Mouse (Mus musculus) E14TG2a.4 (cell line): ENCODE data around the gene Zfp90.
"Not testable (repeated sequence)": the region's sequence is repeated elsewhere in the genome, so short reads cannot be mapped to it uniquely, and the experiment has no call there.

Source experiments
- H3K27me3 ChIP-seq: 2 replicates; pipeline ENCODE4 v1.6.1; 2014; ENCODE audit warnings: low read length, control low read depth; ENCODE audit not compliant: insufficient read depth
- H3K36me3 ChIP-seq: 2 replicates; pipeline ENCODE4 v1.6.1; 2014; ENCODE audit warnings: low read length, control low read depth; ENCODE audit not compliant: insufficient read depth
- H3K4me1 ChIP-seq: replicated peaks from 2 replicates; pipeline ENCODE4 v1.6.1; 2014; ENCODE audit warnings: low read depth, low read length, control low read depth
- H3K4me3 ChIP-seq: replicated peaks from 2 replicates; pipeline ENCODE4 v1.5.1; 2014; ENCODE audit warnings: mild to moderate bottlenecking, low read length
- H3K9me3 ChIP-seq: 2 replicates; pipeline ENCODE4 v1.6.1; 2014; ENCODE audit warnings: low read length, control low read depth
- CTCF ChIP-seq: conservative IDR thresholded peaks from 2 replicates; pipeline ENCODE4 v1.5.1; 2014; ENCODE audit warnings: low read length
- NANOG ChIP-seq: IDR thresholded peaks from 2 replicates; pipeline ENCODE4 v1.6.1; 2014; ENCODE audit warnings: borderline replicate concordance, low read length, mixed read lengths
- POU5F1 ChIP-seq: IDR thresholded peaks from 2 replicates; pipeline ENCODE4 v1.6.1; 2014; ENCODE audit warnings: low read length, borderline replicate concordance

Zfp90 gene

DNA sequence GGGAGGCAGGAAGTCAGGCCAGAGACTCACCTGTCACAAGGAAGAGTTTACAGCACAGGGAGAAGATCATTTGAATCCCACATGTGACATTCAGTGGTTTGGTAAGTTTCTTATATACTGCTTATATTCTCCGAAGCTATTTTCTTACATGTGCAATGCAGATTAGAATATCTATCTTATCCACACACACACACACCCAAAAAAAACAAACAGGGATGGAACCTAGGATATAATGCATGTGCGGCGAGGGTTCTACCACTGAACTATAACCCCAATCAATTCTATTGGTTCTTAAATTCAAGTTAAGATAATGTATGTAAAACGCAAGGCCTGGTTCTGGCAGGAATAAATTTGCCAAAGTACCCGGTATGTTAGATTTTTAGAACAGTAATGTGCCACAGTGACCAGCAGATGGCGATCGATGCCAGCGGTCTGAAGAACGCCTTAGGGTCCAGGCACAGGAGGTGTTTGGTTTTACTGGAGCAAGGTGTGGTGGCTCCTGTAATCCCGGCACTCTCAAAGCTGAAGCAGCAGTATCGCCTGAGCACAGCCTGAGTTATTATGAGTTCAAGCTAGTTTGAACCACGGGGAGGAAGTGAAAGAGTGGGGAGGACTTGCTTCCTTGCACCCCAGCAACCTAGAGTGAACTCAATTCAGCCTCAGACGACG lies 3.2 kb upstream of the Zfp90 start:
- H3K27me3 ChIP-seq, result peaks cover 24% of the 10 kb centered on the region
- H3K4me1 ChIP-seq, result peaks cover 23% of the 10 kb centered on the region
- H3K9me3 ChIP-seq, result no peaks in the 10 kb centered on the region
- no peaks in the 10 kb centered on the region for H3K36me3 ChIP-seq
- peak overlapping the region; percentile 37; the same call in 1 of the 2 replicates for H3K4me3 ChIP-seq
- TF ChIP-seq CTCF, result peak; percentile 74
- TF ChIP-seq POU5F1, result no peak
- no peak for TF ChIP-seq NANOG

GRCm38 (mm10) chr8:106417692-106418091 lies 2.6 kb downstream of the Zfp90 start:
- H3K4me1 ChIP-seq, result peaks cover 23% of the 10 kb centered on the region
- TF ChIP-seq POU5F1 (no peak), CTCF (no peak), NANOG (no peak)
- H3K36me3 ChIP-seq, result peaks cover 26% of the 10 kb centered on the region
- H3K4me3 ChIP-seq, result no peak overlapping the region
- H3K27me3 ChIP-seq, result peaks cover 5% of the 10 kb centered on the region
- no peaks in the 10 kb centered on the region for H3K9me3 ChIP-seq

DNA sequence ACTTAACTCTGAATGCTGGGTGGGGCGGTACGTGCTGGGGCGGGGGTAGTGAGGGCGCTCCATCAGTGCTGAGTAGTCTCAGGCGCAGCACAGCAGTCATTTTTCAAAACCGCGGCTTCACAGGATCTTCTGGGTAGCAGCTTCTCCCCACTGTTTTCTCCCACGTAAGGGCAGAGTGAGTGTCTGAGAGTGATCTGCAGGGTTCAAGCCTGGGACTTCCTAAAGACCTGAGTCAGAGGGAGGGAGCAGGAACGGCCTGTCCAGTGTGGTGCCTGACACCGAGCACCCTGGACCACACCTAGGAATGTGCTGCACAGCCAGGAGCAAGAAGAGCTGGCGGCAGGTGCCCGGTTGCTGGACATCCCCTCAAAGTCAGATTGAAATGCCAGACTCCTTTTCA lies 16.0 kb downstream of the Zfp90 start:
- TF ChIP-seq NANOG, result no peak
- no peak for TF ChIP-seq CTCF
- no peak for TF ChIP-seq POU5F1
- H3K36me3 ChIP-seq, result no peaks in the 10 kb centered on the region
- H3K27me3 ChIP-seq, result peaks cover 16% of the 10 kb centered on the region
- H3K4me3 ChIP-seq, result peak overlapping the region; percentile 65
- H3K4me1 ChIP-seq, result peaks cover 43% of the 10 kb centered on the region
- H3K9me3 ChIP-seq, result no peaks in the 10 kb centered on the region

- peak; percentile 19 for TF ChIP-seq CTCF
- not testable (repeated sequence) for H3K36me3 ChIP-seq, H3K9me3 ChIP-seq, H3K4me3 ChIP-seq
- peaks cover 16% of the 10 kb centered on the region for H3K27me3 ChIP-seq
- peaks cover 43% of the 10 kb centered on the region for H3K4me1 ChIP-seq
Observed at GRCm38 (mm10) chr8:106431952-106432351, 16.8 kb downstream of the Zfp90 start.

DNA sequence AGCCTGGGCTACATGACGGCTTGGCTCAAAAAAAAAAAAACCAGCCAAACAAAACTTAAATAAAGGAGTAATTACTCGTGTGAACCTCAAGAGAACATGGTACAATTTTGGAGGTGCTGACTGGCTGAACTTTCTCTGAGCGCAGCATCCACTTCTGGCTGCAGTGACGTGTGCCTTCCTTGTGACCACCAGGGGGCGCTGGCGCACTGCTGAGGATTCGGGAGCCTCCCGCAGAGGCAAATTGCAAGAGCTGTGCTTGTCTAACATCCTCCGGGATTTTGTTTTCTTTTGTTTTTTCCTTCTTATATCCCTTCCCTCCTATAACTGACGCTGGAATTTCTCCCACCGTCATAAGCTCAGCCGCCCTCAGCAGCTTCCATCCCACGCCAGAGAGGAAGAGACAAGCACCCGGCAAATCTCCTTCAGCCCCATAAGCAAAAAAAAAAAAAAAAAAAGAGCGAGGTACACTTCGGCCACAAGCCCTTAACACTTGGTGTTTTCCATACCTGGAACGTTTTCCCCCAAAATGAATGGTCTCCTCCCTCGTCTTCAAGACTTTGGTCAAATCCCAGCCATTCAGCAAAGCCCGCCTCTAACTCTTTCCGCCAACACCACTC lies 17.9 kb downstream of the Zfp90 start:
- H3K36me3 ChIP-seq, result no peaks in the 10 kb centered on the region
- TF ChIP-seq NANOG, result no peak
- peak; percentile 92 for TF ChIP-seq CTCF
- no peaks in the 10 kb centered on the region for H3K9me3 ChIP-seq
- no peak overlapping the region for H3K4me3 ChIP-seq
- peaks cover 43% of the 10 kb centered on the region for H3K4me1 ChIP-seq
- peaks cover 16% of the 10 kb centered on the region for H3K27me3 ChIP-seq

DNA sequence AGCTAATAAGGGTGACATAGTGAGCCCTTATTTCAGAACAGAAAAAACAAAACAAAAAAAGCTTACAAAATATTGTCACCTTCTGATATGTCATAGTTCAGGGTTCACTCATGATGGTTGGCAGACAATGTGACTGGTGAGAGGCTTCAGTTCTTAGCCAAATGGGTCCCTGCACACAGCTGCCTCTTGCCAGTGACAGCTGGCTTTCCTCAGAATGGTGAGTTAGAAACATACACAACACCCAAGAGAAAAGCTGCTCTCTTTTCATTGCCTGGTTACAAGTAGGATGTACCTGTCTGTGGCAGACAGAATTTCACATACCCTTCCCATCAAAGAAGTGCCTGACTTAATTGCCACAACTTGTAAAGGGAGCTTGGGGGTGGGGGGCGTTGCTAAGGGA lies 18.5 kb downstream of the Zfp90 start:
- Histone ChIP-seq H3K4me3 (no peak overlapping the region), H3K4me1 (peaks cover 43% of the 10 kb centered on the region), H3K9me3 (no peaks in the 10 kb centered on the region), H3K36me3 (no peaks in the 10 kb centered on the region), H3K27me3 (peaks cover 16% of the 10 kb centered on the region)
- TF ChIP-seq NANOG (no peak), CTCF (no peak), POU5F1 (no peak)

DNA sequence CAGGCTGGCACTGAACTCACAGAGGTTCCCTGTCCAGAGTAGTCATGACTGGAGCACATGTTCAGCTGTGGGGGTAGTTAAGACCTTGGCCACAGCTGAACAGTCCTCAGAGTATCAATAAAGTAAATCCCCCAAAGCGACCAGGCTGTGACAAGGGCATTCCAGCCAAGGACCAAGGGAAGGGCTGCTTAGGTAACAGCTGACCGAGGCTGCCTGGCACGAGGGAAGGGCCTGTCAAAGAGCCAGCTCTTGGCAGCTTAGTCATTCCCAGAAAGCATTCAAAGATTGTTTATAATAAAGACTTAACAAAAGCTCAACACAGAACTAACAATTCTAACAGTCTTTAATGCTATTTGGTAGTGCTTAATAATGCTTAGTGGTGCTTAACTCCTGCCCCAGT lies 22.7 kb downstream of the Zfp90 start:
- no peak for TF ChIP-seq POU5F1
- no peak for TF ChIP-seq CTCF
- no peak for TF ChIP-seq NANOG
- no peak overlapping the region for H3K4me3 ChIP-seq

DNA sequence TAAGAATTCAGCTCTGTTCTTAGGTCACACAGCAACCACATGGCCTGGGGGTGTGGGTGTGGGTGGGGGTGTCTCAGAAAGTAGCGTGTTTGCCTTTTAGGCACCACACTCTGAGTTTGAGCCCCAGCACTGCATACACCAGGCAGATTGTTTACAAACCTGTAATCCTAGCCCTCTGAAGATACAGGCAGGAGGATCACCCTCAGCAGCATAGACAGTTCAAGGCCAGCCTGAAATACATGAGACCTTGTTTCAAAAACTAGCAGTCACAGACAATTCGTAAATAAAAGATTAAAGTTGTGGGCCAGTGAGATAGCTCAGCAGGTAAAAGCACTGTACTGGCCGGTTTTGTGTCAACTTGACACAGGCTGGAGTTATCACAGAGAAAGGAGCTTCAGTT lies 25.0 kb downstream of the Zfp90 start:
- H3K4me1 ChIP-seq, result no peaks in the 10 kb centered on the region
- no peaks in the 10 kb centered on the region for H3K27me3 ChIP-seq
- H3K9me3 ChIP-seq, result peaks cover 42% of the 10 kb centered on the region
- H3K36me3 ChIP-seq, result no peaks in the 10 kb centered on the region
- H3K4me3 ChIP-seq, result no peak overlapping the region
- TF ChIP-seq NANOG (no peak), POU5F1 (no peak), CTCF (no peak)

More for the DNA sequence above, 22.7 kb downstream of the Zfp90 start:
- Histone ChIP-seq H3K4me1 (peaks cover 16% of the 10 kb centered on the region), H3K36me3 (no peaks in the 10 kb centered on the region), H3K27me3 (no peaks in the 10 kb centered on the region), H3K9me3 (peaks cover 32% of the 10 kb centered on the region)

DNA sequence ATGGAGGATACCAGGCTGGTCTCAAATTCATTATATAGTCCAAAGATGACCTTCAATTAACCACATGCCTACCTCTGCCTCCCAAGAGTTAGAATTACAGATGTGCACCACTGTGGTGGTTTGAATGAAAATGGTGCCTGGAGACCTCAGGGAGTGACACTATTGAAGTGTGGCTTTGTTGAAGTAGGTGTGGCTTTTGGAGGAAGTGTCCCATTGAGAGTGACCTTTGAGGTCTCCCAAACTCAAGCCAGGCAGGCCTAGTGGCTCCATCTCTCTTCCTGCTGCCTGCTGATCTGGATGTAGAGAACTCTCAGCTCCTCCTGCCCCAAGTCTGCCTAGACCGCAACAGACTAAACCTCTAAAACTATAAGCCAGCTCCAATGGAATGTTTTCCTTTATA lies 27.6 kb downstream of the Zfp90 start:
- peaks cover 48% of the 10 kb centered on the region for H3K9me3 ChIP-seq
- no peaks in the 10 kb centered on the region for H3K27me3 ChIP-seq
- no peak overlapping the region for H3K4me3 ChIP-seq
- H3K4me1 ChIP-seq, result no peaks in the 10 kb centered on the region
- TF ChIP-seq CTCF (no peak), NANOG (no peak)
- H3K36me3 ChIP-seq, result no peaks in the 10 kb centered on the region
